Mouse (Mus musculus) embryonic fibroblast, embryonic 13.5 days (primary cell): ENCODE measurements around the gene Prkcsh.

ENCODE experiments used
- CTCF ChIP-seq: IDR thresholded peaks from 2 replicates; pipeline ENCODE4 v1.5.1; 2011; ENCODE audit warnings: mild to moderate bottlenecking, control low read depth, low read length, moderate library complexity, borderline replicate concordance; ENCODE audit not compliant: insufficient read depth
- POLR2A ChIP-seq: IDR thresholded peaks from 2 replicates; pipeline ENCODE4 v1.6.1; 2011; ENCODE audit warnings: low read depth, mild to moderate bottlenecking, control low read depth, low read length, moderate library complexity

DNA sequence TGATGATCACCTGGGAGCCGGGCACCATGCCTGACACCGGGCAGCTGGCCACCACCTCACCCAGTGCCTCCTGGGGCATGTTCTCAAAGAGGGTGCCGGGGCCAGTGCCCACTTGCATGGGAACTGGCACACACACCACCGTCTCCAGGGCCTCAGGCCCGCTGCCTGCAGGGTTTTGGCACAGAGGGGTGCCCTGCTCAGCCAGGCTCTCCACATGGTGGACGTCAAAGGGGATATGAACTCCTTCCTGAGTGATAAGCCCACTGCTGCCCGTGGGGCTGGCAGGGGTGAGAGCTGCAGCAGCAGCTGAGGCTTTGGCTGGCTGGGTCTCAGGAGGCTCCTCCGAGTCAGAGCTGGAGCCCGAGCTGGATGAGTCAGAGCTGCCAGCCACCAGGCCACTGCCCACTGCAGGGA lies 55.4 kb downstream of the Prkcsh start:
- TF ChIP-seq CTCF (no peak), POLR2A (no peak)
